Mouse (Mus musculus) spleen, adult 18-20 months (tissue): Measurements from ENCODE around the gene Dclk1.

Experiments used
- DNase-seq, 2 experiments: peaks; one replicate each; pipeline ENCODE4 v3.0.0; 2022; ENCODE audit warnings: mixed read lengths in 2 of 2

The Dclk1 gene

GRCm38 (mm10) chr3:55266091-55266490 lies 23.9 kb downstream of the Dclk1 start:
- DNase-seq, result no peak

- no peak for DNase-seq
These were observed 27.6 kb downstream of the Dclk1 start for GRCm38 (mm10) chr3:55269802-55270201.

GRCm38 (mm10) chr3:55270345-55270744 lies 28.2 kb downstream of the Dclk1 start:
- DNase-seq, result no peak

- no peak for DNase-seq
These were observed 28.8 kb downstream of the Dclk1 start for GRCm38 (mm10) chr3:55270920-55271319.

- no peak for DNase-seq
These were observed 30.4 kb downstream of the Dclk1 start for GRCm38 (mm10) chr3:55272536-55272935.

GRCm38 (mm10) chr3:55276446-55276845 lies 34.3 kb downstream of the Dclk1 start:
- no peak for DNase-seq

- no peak for DNase-seq
These were observed 34.7 kb downstream of the Dclk1 start for GRCm38 (mm10) chr3:55276851-55277250.

- no peak for DNase-seq
These were observed 35.7 kb downstream of the Dclk1 start for GRCm38 (mm10) chr3:55277829-55278228.

GRCm38 (mm10) chr3:55279923-55280322 lies 37.8 kb downstream of the Dclk1 start:
- DNase-seq, result no peak

GRCm38 (mm10) chr3:55280471-55280870 lies 38.3 kb downstream of the Dclk1 start:
- DNase-seq, result no peak

- DNase-seq, result no peak
These were observed 42.1 kb downstream of the Dclk1 start for GRCm38 (mm10) chr3:55284215-55284614.

GRCm38 (mm10) chr3:55288726-55289125 lies 46.6 kb downstream of the Dclk1 start:
- no peak for DNase-seq

- DNase-seq, result no peak
These were observed 49.8 kb downstream of the Dclk1 start for GRCm38 (mm10) chr3:55291964-55292363.

GRCm38 (mm10) chr3:55292783-55293430 lies 50.7 kb downstream of the Dclk1 start:
- DNase-seq, result no peak

- no peak for DNase-seq
These were observed 63.5 kb downstream of the Dclk1 start for GRCm38 (mm10) chr3:55305653-55306052.

- no peak for DNase-seq
These were observed 65.5 kb downstream of the Dclk1 start for GRCm38 (mm10) chr3:55307553-55308177.

GRCm38 (mm10) chr3:55309961-55310360 lies 67.8 kb downstream of the Dclk1 start:
- DNase-seq, result no peak

GRCm38 (mm10) chr3:55315827-55316226 lies 73.7 kb downstream of the Dclk1 start:
- DNase-seq, result no peak

GRCm38 (mm10) chr3:55318021-55318420 lies 75.9 kb downstream of the Dclk1 start:
- DNase-seq, result no peak

- DNase-seq, result no peak
These were observed 78.4 kb downstream of the Dclk1 start for GRCm38 (mm10) chr3:55320572-55320971.

- DNase-seq, result no peak
These were observed 81.9 kb downstream of the Dclk1 start for GRCm38 (mm10) chr3:55324029-55324428.

- DNase-seq, result no peak
These were observed 88.3 kb downstream of the Dclk1 start for GRCm38 (mm10) chr3:55330496-55330895.

GRCm38 (mm10) chr3:55331694-55332093 lies 89.5 kb downstream of the Dclk1 start:
- DNase-seq, result no peak

GRCm38 (mm10) chr3:55333511-55333910 lies 91.3 kb downstream of the Dclk1 start:
- no peak for DNase-seq

- DNase-seq, result no peak
These were observed 94.7 kb downstream of the Dclk1 start for GRCm38 (mm10) chr3:55336895-55337294.
